Mouse (Mus musculus) intestine, embryonic 15.5 days (tissue): ENCODE results near the gene Tfap2c. TPM values are rescaled to one million over a fixed set of nuclear protein-coding genes. Genes with fewer than 3 reads are reported as not detected.
A peak's percentile ranks its signal among the peaks of the same experiment; 100 is the strongest.

Experiments used
- ATAC-seq: fragments of 200-750 bp; cut with Nextera tagmentation; 2 replicates; pipeline ENCODE4 v1.8.0; 2017; ENCODE audit warnings: moderate TSS enrichment, moderate library complexity
- H3K27ac ChIP-seq: fragments of 300-500 bp; sonication (generic); 2 replicates; pipeline ENCODE4 v1.5.1; 2015; ENCODE audit warnings: mild to moderate bottlenecking, inconsistent platforms
- H3K27me3 ChIP-seq: fragments of 300-500 bp; sonication (generic); replicated peaks from 2 replicates; pipeline ENCODE4 v1.6.1; 2015; ENCODE audit warnings: inconsistent platforms
- H3K36me3 ChIP-seq: fragments of 300-500 bp; sonication (generic); 2 replicates; pipeline ENCODE4 v1.6.1; 2015; ENCODE audit warnings: inconsistent platforms
- H3K4me1 ChIP-seq: fragments of 300-500 bp; sonication (generic); replicated peaks from 2 replicates; pipeline ENCODE4 v1.6.1; 2015; ENCODE audit warnings: inconsistent platforms
- H3K4me2 ChIP-seq: fragments of 300-500 bp; sonication (generic); replicated peaks from 2 replicates; pipeline ENCODE4 v1.6.1; 2015; ENCODE audit warnings: mild to moderate bottlenecking, inconsistent platforms
- H3K4me3 ChIP-seq: fragments of 300-500 bp; sonication (generic); replicated peaks from 2 replicates; pipeline ENCODE4 v1.5.1; 2015; ENCODE audit warnings: inconsistent platforms
- H3K9ac ChIP-seq: fragments of 300-500 bp; sonication (generic); 2 replicates; pipeline ENCODE4 v1.6.1; 2015; ENCODE audit warnings: inconsistent platforms
- H3K9me3 ChIP-seq: fragments of 300-500 bp; sonication (generic); 2 replicates; pipeline ENCODE4 v1.6.1; 2016; ENCODE audit warnings: inconsistent platforms
- WGBS: fragments of 180-500 bp; shearing (Covaris S2); methylation state at CpG from one replicate; pipeline ENCODE4 v1.1.7; 2015; 5-methylcytosine and 5-hydroxymethylcytosine counted together
- polyA plus RNA-seq: library from polyadenylated mRNA; unstranded; fragments of >200 nt; fragmentation: Nextera tagmentation; extraction: Ambion mirVana; gene quantifications from 2 replicates; pipeline ENCODE4 v1.2.1, GENCODE M21; 2015

Gene Tfap2c
- polyA plus RNA-seq, 1 experiment from 2014 or later, result 0.06 TPM

- Histone ChIP-seq H3K9ac (no peak overlapping the region), H3K9me3 (no peaks in the 10 kb centered on the region), H3K4me1 (peaks cover 22% of the 10 kb centered on the region), H3K4me3 (no peak overlapping the region), H3K27ac (no peak overlapping the region), H3K4me2 (no peak overlapping the region), H3K36me3 (no peaks in the 10 kb centered on the region), H3K27me3 (peaks cover 69% of the 10 kb centered on the region)
- no peak for ATAC-seq
- 20% methylated on average over 6 of the region's 6 CpGs for WGBS
Observed at GRCm38 (mm10) chr2:172544601-172545127, 4.7 kb upstream of the Tfap2c start.

- H3K4me3 ChIP-seq, result no peak overlapping the region
- no peak overlapping the region for H3K27ac ChIP-seq
- H3K36me3 ChIP-seq, result no peaks in the 10 kb centered on the region
- peaks cover 79% of the 10 kb centered on the region for H3K27me3 ChIP-seq
- ATAC-seq, result no peak
- H3K9me3 ChIP-seq, result no peaks in the 10 kb centered on the region
- 6% methylated on average over 35 of the region's 35 CpGs for WGBS
- H3K4me1 ChIP-seq, result peaks cover 33% of the 10 kb centered on the region
- no peak overlapping the region for H3K9ac ChIP-seq
- H3K4me2 ChIP-seq, result no peak overlapping the region
Observed at GRCm38 (mm10) chr2:172545592-172546235, 3.7 kb upstream of the Tfap2c start.

- Histone ChIP-seq H3K27me3 (peaks cover 85% of the 10 kb centered on the region), H3K4me1 (peaks cover 41% of the 10 kb centered on the region), H3K36me3 (no peaks in the 10 kb centered on the region), H3K4me2 (no peak overlapping the region), H3K4me3 (no peak overlapping the region), H3K9ac (no peak overlapping the region), H3K9me3 (no peaks in the 10 kb centered on the region), H3K27ac (no peak overlapping the region)
- WGBS, result 15% methylated on average over 16 of the region's 16 CpGs
- no peak for ATAC-seq
Observed at GRCm38 (mm10) chr2:172546551-172546950, 2.8 kb upstream of the Tfap2c start.

GRCm38 (mm10) chr2:172547116-172547515, 2.3 kb upstream of the Tfap2c start:
- no peak overlapping the region for H3K9ac ChIP-seq
- WGBS, result under 1% methylated on average over 21 of the region's 21 CpGs
- peak overlapping the region; percentile 14; the same call in 1 of the 2 replicates for H3K4me3 ChIP-seq
- no peak overlapping the region for H3K27ac ChIP-seq
- no peaks in the 10 kb centered on the region for H3K9me3 ChIP-seq
- H3K4me1 ChIP-seq, result peaks cover 44% of the 10 kb centered on the region
- ATAC-seq, result peak; percentile 76
- H3K27me3 ChIP-seq, result peaks cover 90% of the 10 kb centered on the region
- peak overlapping the region; percentile 50 for H3K4me2 ChIP-seq
- H3K36me3 ChIP-seq, result no peaks in the 10 kb centered on the region

GRCm38 (mm10) chr2:172547807-172548586, 1.4 kb upstream of the Tfap2c start:
- no peak overlapping the region for H3K4me3 ChIP-seq
- H3K4me1 ChIP-seq, result peaks cover 44% of the 10 kb centered on the region
- H3K4me2 ChIP-seq, result peak overlapping the region; percentile 50
- WGBS, result 3% methylated on average over 27 of the region's 27 CpGs
- H3K9me3 ChIP-seq, result no peaks in the 10 kb centered on the region
- H3K27me3 ChIP-seq, result peaks cover 93% of the 10 kb centered on the region
- no peak overlapping the region for H3K9ac ChIP-seq
- no peak overlapping the region for H3K27ac ChIP-seq
- H3K36me3 ChIP-seq, result no peaks in the 10 kb centered on the region
- no peak for ATAC-seq

- H3K9me3 ChIP-seq, result no peaks in the 10 kb centered on the region
- peak overlapping the region; percentile 32 for H3K4me3 ChIP-seq
- H3K27me3 ChIP-seq, result peaks cover 96% of the 10 kb centered on the region
- H3K4me1 ChIP-seq, result peaks cover 44% of the 10 kb centered on the region
- no peak overlapping the region for H3K27ac ChIP-seq
- no peaks in the 10 kb centered on the region for H3K36me3 ChIP-seq
- no peak for ATAC-seq
- under 1% methylated on average over 27 of the region's 27 CpGs for WGBS
- H3K4me2 ChIP-seq, result peak overlapping the region; percentile 64; the same call in 1 of the 2 replicates
- no peak overlapping the region for H3K9ac ChIP-seq
Observed at GRCm38 (mm10) chr2:172548672-172549255, 629 bp upstream of the Tfap2c start.

GRCm38 (mm10) chr2:172550364-172551080, 1.1 kb downstream of the Tfap2c start:
- peak overlapping the region; percentile 64 for H3K4me2 ChIP-seq
- peak; percentile 41; the same call in 1 of the 2 replicates for ATAC-seq
- no peak overlapping the region for H3K9ac ChIP-seq
- no peak overlapping the region for H3K27ac ChIP-seq
- H3K27me3 ChIP-seq, result peaks cover 91% of the 10 kb centered on the region
- H3K4me3 ChIP-seq, result peak overlapping the region; percentile 19
- H3K4me1 ChIP-seq, result peaks cover 44% of the 10 kb centered on the region
- no peaks in the 10 kb centered on the region for H3K36me3 ChIP-seq
- no peaks in the 10 kb centered on the region for H3K9me3 ChIP-seq
- WGBS, result 1% methylated on average over 58 of the region's 62 CpGs

GRCm38 (mm10) chr2:172551081-172551720, 1.8 kb downstream of the Tfap2c start:
- H3K4me1 ChIP-seq, result peaks cover 44% of the 10 kb centered on the region
- no peak overlapping the region for H3K27ac ChIP-seq
- no peaks in the 10 kb centered on the region for H3K9me3 ChIP-seq
- H3K36me3 ChIP-seq, result no peaks in the 10 kb centered on the region
- H3K27me3 ChIP-seq, result peaks cover 90% of the 10 kb centered on the region
- H3K9ac ChIP-seq, result no peak overlapping the region
- H3K4me3 ChIP-seq, result peak overlapping the region; percentile 19
- ATAC-seq, result no peak
- WGBS, result under 1% methylated on average over 57 of the region's 57 CpGs
- H3K4me2 ChIP-seq, result peak overlapping the region; percentile 64

GRCm38 (mm10) chr2:172551872-172552271, 2.5 kb downstream of the Tfap2c start:
- Histone ChIP-seq H3K4me3 (peak overlapping the region; percentile 19), H3K9me3 (no peaks in the 10 kb centered on the region), H3K27me3 (peaks cover 87% of the 10 kb centered on the region), H3K27ac (no peak overlapping the region), H3K9ac (no peak overlapping the region), H3K4me2 (peak overlapping the region; percentile 64; the same call in 1 of the 2 replicates), H3K36me3 (no peaks in the 10 kb centered on the region), H3K4me1 (peaks cover 44% of the 10 kb centered on the region)
- no peak for ATAC-seq
- 3% methylated on average over 14 of the region's 14 CpGs for whole genome bisulfite sequencing

- Histone ChIP-seq H3K36me3 (no peaks in the 10 kb centered on the region), H3K4me3 (no peak overlapping the region), H3K9ac (no peak overlapping the region), H3K27ac (no peak overlapping the region), H3K4me2 (no peak overlapping the region), H3K27me3 (peaks cover 79% of the 10 kb centered on the region), H3K4me1 (peaks cover 43% of the 10 kb centered on the region), H3K9me3 (no peaks in the 10 kb centered on the region)
- ATAC-seq, result no peak
- WGBS, result 4% methylated on average over 6 of the region's 6 CpGs
Observed at GRCm38 (mm10) chr2:172552666-172553065, 3.3 kb downstream of the Tfap2c start.

GRCm38 (mm10) chr2:172554211-172554610, 4.8 kb downstream of the Tfap2c start:
- no peak for ATAC-seq
- 75% methylated on average over 9 of the region's 9 CpGs for WGBS
- Histone ChIP-seq H3K9me3 (no peaks in the 10 kb centered on the region), H3K4me1 (peaks cover 29% of the 10 kb centered on the region), H3K4me2 (no peak overlapping the region), H3K27ac (no peak overlapping the region), H3K36me3 (no peaks in the 10 kb centered on the region), H3K27me3 (peaks cover 69% of the 10 kb centered on the region), H3K4me3 (no peak overlapping the region), H3K9ac (no peak overlapping the region)
